Mouse (Mus musculus) ovary, postnatal 10 days (tissue): ENCODE measurements around the gene Cbfa2t2.

Experiments used
- DNase-seq: peaks from one replicate; pipeline ENCODE4 v3.0.0; 2022; ENCODE audit warnings: low spot score

Cbfa2t2 gene

DNA sequence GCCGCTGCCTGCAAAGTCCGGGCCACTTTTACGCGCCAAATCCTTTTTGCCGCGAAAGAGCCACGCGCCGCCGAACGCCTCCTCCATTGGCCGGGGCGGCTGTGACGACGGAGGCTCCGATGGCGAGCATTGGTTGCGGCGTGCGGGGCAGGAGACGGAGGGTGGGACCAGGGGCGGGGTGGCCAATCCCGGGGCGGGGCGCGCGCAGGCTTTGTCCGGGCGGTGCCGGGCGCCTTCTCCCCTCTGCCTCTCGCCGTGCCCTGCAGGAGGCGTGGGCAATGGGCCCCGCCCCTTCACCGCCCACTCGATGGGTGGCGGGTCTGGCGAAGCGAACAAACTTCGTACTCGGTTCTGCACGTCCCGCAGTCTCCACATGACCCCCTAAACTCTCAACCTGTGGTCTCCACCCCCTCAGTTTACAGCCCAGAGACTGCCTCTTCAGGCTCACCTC lies 133.6 kb downstream of the Cbfa2t2 start, which contains the start of gene E2f1:
TSS of gene E2f1 (minus strand) at position 57 of the 451 bp plus-strand sequence.
- peak; percentile 82 for DNase-seq

- DNase-seq = no peak
These were observed 134.4 kb downstream of the Cbfa2t2 start for GRCm38 (mm10) chr2:154570666-154571065.

- no peak for DNase-seq
These were observed 135.0 kb downstream of the Cbfa2t2 start for GRCm38 (mm10) chr2:154571266-154571665.

DNA sequence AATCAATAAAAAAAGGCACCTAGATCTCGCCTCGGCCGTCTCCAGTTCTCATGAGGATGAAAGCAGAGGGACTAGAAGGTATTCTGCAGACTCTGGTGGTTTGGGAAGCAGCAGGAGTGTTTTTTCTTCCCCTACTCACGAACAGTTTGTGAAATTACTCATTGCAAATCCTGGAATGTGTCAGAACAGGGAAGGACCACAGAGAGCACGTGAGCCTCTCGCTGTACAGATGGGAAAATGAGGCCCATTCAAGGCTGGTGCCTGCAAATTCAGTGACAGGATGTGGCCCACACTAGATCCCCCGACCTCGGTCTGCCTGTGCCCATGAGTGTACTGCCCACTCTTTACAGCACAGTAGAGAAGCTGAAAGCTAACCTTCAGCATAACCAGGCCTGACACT lies 135.7 kb downstream of the Cbfa2t2 start:
- no peak for DNase-seq

DNA sequence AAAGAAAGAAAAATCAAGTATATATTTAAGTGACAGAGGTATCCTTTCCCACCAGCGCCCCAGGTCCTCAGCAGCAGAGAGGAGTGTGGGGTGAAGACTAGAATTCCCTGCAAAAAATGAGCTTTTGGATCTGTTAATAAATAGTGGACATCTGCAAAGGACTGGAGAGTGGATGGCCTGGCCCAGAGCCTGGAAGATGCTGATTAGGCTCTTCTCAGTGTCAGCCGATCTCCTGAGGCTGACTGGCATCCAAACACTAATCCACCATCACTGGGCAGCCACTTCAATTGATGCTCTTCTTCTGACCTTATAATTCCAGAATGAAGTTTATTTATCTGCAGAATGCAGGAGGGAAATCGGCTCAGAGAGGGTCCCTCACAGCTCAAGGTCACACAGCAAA lies 136.7 kb downstream of the Cbfa2t2 start:
- DNase-seq = no peak

DNA sequence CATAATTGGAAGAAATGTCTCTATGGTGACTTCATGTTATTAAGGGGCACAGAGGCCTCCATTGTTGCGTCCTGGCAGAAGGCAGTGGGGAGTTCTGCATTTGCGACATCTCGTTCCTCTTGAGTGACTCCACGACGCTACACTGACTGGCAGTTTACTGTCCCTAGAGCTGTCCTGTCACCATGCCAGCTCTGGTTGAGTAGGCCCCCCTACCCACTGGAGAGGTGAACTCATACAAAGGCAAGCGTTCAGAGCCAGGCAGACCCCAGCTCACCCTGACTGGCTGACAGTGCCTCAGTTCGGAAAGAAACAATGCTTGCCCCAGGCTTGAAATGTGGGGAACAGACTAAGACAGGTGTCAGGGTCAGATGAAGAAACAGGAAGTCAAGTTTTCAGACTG lies 138.0 kb downstream of the Cbfa2t2 start:
- DNase-seq = no peak

DNA sequence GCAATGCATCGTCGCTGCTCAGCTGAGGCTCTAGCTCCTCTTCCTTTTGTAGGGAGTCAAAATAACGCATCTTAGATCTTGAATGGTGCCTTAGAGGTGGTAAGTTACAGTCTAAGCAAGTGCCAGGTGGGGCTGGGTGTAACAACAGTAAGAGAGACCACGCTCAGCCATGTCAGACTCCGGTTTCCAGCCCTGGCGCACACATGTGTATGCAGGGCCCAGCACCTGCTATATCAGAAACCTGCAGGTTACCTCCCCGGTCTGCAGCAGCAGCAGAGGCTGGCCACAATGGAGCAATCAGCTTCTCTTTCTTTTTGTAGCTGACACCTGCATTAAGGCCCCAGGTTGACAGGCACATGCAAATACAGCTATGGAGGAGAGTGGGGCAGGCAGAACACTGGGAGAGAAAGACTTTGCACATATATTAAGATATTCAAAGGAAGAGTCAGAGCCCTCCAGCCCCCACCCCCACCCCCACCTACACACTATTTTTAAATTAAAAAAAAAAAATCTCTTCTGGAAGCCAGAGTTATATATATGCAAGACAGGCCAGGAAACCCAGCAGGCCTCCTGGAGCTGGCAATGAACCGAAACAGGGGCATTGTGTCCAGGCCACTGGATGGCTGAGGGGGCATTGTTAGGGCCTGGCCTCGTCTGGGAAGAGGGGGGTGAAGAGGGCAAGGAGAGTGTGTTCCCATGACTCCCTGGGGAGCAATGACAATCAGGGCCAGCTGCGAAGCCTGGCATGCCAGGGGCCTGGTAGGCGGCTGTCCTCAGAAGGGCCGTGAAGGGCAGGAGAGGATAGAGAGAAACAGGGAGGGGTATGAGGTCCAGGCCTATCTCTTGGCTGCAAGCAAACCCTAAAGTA lies 140.8 kb downstream of the Cbfa2t2 start:
- DNase-seq = no peak

DNA sequence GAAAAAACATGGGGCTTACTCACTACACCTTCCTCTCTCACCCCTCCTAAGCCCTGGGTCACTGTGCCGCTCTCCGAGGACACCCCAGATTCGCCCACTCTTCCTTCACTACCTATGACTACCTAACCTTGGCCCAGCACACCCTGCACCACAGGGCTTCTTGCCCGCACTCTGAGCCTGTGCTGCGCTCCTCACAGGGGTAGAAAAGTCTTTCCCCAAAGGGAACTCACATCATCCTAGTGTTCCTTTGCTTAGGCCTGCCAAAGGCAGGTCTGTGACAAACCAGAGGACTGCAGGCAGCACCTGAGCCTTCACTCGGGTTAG lies 141.4 kb downstream of the Cbfa2t2 start:
- no peak for DNase-seq

GRCm38 (mm10) chr2:154580586-154580985 lies 144.3 kb downstream of the Cbfa2t2 start:
- no peak for DNase-seq

DNA sequence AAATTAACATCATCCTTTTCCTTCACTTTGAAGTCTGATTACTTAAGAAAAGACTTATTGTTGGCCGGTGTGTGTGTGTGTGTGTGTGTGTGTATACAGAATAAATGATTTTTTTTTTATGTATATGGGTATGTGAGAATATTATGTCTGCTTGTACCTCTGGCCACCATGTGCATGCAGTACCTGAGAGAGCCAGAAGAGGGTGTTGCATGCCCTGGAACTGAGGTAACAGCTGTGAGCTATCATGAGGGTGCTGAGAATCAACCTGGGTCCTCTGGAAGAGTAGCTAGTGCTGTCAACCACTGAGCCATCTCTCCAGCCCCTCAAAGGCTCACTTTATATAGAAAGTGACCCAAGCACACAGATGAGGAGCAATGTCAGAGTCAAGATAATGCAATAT lies 145.1 kb downstream of the Cbfa2t2 start:
- DNase-seq = no peak

DNA sequence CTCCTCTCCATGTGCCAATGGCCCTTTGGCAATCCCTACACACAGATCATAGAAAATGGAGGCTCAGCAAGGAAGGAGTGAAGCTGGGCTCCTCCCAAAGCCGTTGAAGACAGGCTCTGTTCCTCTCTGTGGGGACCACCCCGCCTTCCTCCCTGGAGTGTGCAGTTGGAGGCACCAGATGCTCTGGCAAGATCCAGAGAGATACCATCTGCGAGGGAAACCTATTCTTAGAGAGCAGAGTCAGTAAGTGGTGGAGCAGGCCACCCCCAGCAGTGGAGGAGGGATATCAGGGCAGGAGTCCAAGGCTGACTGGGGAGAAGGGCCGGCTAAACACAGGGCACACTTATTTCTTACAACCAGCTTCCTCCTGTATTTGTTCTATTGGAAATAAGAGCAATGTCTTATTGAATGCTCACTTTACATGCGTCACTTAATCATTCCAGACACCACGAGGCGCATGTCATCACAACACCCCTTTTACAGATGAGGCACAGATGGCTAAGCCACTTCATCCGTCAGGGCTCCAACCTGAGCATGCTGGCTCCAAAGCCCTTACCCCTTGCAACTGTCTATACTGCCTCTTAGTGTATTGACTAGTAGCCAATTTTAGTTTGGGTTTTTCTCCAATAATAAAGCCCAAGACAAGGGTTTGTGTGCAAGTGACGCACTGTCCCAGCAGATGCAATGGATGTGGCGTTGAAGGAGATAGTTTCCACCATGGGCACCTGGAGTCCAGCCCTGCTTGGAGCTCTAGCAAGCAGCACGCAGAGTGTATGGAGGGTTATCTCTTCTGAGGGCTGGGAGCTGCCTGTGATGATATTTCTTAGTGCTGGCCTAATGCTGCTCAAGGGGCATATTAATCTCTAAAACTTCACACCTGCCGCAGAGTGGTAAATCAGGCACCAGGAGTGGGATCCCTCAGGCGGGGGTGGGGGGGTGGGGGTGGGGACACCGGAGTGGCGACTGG lies 147.9 kb downstream of the Cbfa2t2 start:
- no peak for DNase-seq

- DNase-seq = no peak
These were observed 148.8 kb downstream of the Cbfa2t2 start for GRCm38 (mm10) chr2:154584931-154585601.

DNA sequence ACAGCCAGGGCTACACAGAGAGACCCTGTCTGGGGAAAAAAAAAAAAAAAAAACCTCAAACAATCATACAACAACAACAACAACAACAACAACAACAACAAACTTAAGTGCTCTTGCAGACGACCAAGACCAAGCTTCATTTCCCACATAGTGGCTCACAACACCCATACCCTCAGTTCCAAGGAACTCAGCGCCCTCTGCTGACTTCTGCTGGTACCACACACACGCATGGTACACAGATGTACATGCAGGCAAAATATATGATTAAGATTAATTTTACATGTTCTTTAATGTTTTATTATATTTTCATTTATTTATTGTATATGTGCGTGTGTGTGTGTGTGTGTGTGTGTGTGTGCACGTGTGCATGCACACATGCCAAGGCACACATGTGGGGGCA lies 150.1 kb downstream of the Cbfa2t2 start:
- DNase-seq = no peak
